Mouse (Mus musculus) myocyte (in vitro differentiated cells): ENCODE data around the gene Avpi1. TPM values are rescaled to one million over a fixed set of nuclear protein-coding genes. Genes with fewer than 3 reads are reported as not detected.

Experiments
- H3K27me3 ChIP-seq: one replicate; pipeline ENCODE4 v1.6.1; 2011; ENCODE audit not compliant: control insufficient read depth, insufficient read depth, insufficient read length
- H3K36me3 ChIP-seq: one replicate; pipeline ENCODE4 v1.6.1; 2011; ENCODE audit not compliant: control insufficient read depth, insufficient read depth
- H3K4me2 ChIP-seq: one replicate; pipeline ENCODE4 v1.6.1; 2011; ENCODE audit warnings: low read depth, control low read depth
- H3K4me3 ChIP-seq: one replicate; pipeline ENCODE4 v1.5.1; 2011; ENCODE audit warnings: mild to moderate bottlenecking, control low read depth, moderate library complexity
- H3K79me2 ChIP-seq: one replicate; pipeline ENCODE4 v1.6.1; 2011; ENCODE audit not compliant: control insufficient read depth, insufficient read depth
- H3ac ChIP-seq: one replicate; pipeline ENCODE4 v1.6.1; 2011; ENCODE audit not compliant: control insufficient read depth, insufficient read length
- CEBPB ChIP-seq: IDR thresholded peaks from 2 replicates; pipeline ENCODE4 v1.6.1; 2011; ENCODE audit warnings: mild to moderate bottlenecking, moderate library complexity; ENCODE audit not compliant: poor library complexity, insufficient read depth, severe bottlenecking
- E2F4 ChIP-seq: IDR thresholded peaks from one replicate; pipeline ENCODE4 v1.6.1; 2011; ENCODE audit warnings: mild to moderate bottlenecking, control low read depth, moderate library complexity; ENCODE audit not compliant: insufficient read depth
- MAX ChIP-seq: IDR thresholded peaks from one replicate; pipeline ENCODE4 v1.6.1; 2011; ENCODE audit warnings: low read depth, mild to moderate bottlenecking, control low read depth
- MYOD1 ChIP-seq, 3 experiments: IDR thresholded peaks; one replicate each; pipeline ENCODE4 v1.6.1; 2011; ENCODE audit warnings: control low read depth in 2 of 3, low read depth in 2 of 3, mild to moderate bottlenecking in 2 of 3, moderate library complexity in 1 of 3; ENCODE audit not compliant: insufficient read length in 2 of 3, control insufficient read depth in 1 of 3
- MYOG ChIP-seq, 3 experiments: IDR thresholded peaks; one replicate each; pipeline ENCODE4 v1.6.1; 2011; ENCODE audit warnings: control low read depth in 2 of 3, low read depth in 2 of 3, mild to moderate bottlenecking in 2 of 3; ENCODE audit not compliant: insufficient read length in 2 of 3, control insufficient read depth in 1 of 3, insufficient read depth in 1 of 3
- POLR2A ChIP-seq: IDR thresholded peaks from one replicate; pipeline ENCODE4 v1.6.1; 2011; ENCODE audit warnings: low read depth, mild to moderate bottlenecking, control low read depth, moderate library complexity; ENCODE audit not compliant: insufficient read length
- POLR2AphosphoS2 ChIP-seq: IDR thresholded peaks from one replicate; pipeline ENCODE4 v1.6.1; 2011; ENCODE audit warnings: low read depth, control low read depth; ENCODE audit not compliant: insufficient read length
- REST ChIP-seq: IDR thresholded peaks from one replicate; pipeline ENCODE4 v1.6.1; 2011; ENCODE audit warnings: mild to moderate bottlenecking, control low read depth, moderate library complexity; ENCODE audit not compliant: insufficient read depth, insufficient read length
- SRF ChIP-seq: IDR thresholded peaks from one replicate; pipeline ENCODE4 v1.6.1; 2011; ENCODE audit warnings: low read depth; ENCODE audit not compliant: control insufficient read depth, insufficient read length
- TCF12 ChIP-seq: IDR thresholded peaks from one replicate; pipeline ENCODE4 v1.6.1; 2011; ENCODE audit warnings: mild to moderate bottlenecking, control low read depth; ENCODE audit not compliant: poor library complexity, insufficient read depth, severe bottlenecking
- TCF3 ChIP-seq: IDR thresholded peaks from one replicate; pipeline ENCODE4 v1.6.1; 2011; ENCODE audit warnings: low read depth, control low read depth; ENCODE audit not compliant: insufficient read length
- USF1 ChIP-seq: IDR thresholded peaks from one replicate; pipeline ENCODE4 v1.6.1; 2011; ENCODE audit warnings: low read depth, mild to moderate bottlenecking, control low read depth, moderate library complexity
- polyA plus RNA-seq: library from polyadenylated mRNA; unstranded; fragments of >200 nt; fragmentation: generic; extraction: Trizol; gene quantifications from one replicate; pipeline ENCODE4 v1.2.1, GENCODE M21; 2012; ENCODE audit warnings: missing spikeins

Avpi1 gene
- polyA plus RNA-seq, 1 experiment: 128 TPM

DNA sequence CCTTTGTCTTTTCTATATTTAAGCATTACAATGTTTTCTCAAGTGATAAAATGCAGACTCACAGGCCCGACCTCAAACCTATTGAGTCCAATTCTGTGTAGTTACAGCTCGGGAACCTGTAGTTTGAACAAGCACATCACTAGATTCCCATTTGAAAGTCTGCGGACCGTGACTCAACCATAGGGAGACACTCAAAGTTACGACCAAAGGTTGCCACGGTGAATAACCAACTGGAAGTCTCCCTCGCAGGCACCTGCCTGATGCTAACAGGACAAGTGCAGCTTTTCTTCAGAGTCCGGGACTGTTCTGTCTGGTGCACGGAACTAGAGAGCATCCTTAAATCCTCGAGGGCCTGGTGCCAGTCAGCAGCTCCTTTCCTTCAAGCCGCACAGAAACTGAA is 48.4 kb downstream of the Avpi1 start:
- Histone ChIP-seq H3K4me2 (peak overlapping the region; percentile 91), H3K27me3 (no peaks in the 10 kb centered on the region), H3K4me3 (no peak overlapping the region), H3ac (no peak overlapping the region), H3K79me2 (no peaks in the 10 kb centered on the region), H3K36me3 (no peaks in the 10 kb centered on the region)
- TF ChIP-seq TCF12 (no peak), MYOG (IDR thresholded peaks at IDR 0.05; ENCODE audit: control insufficient read depth in 1 of 3, insufficient read depth in 1 of 3, insufficient read length in 2 of 3, low read depth in 2 of 3) (no peak), POLR2AphosphoS2 (no peak), REST (no peak), POLR2A (no peak), MAX (no peak), CEBPB (no peak), USF1 (no peak)

DNA sequence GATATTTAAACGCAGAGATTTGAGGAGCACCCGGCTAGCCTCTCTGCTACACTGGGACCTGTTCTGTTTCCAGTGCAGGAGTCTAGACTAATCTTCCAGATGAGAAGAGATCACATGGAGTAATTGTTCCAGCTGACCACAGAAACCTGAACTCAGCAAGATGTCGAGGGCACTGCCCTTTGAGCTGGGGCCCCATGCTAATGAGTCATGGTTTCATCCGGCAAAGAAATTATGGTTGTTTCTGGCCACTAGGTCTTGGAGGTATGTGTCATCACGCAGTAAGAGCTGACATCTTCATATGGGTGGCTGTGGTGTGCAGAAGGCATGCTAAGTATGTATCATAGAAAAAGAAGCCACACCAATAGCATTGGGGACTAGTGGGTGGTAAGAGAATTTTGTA is 48.9 kb downstream of the Avpi1 start:
- TF ChIP-seq POLR2AphosphoS2 (no peak), MAX (no peak), USF1 (peak; percentile 82), TCF3 (no peak), E2F4 (no peak), MYOG (IDR thresholded peaks at IDR 0.05; ENCODE audit: control insufficient read depth in 1 of 3, insufficient read depth in 1 of 3, insufficient read length in 2 of 3, low read depth in 2 of 3) (no peak), REST (no peak), SRF (no peak), MYOD1 (IDR thresholded peaks at IDR 0.05; ENCODE audit: control insufficient read depth in 1 of 3, insufficient read length in 2 of 3, low read depth in 2 of 3) (peak in 1 of 3 experiments; percentile 1), POLR2A (no peak), TCF12 (no peak), CEBPB (peak; percentile 64; the same call in 1 of the 2 replicates)
- Histone ChIP-seq H3K4me2 (peak overlapping the region; percentile 91), H3K36me3 (peaks cover 4% of the 10 kb centered on the region), H3K27me3 (no peaks in the 10 kb centered on the region), H3K79me2 (no peaks in the 10 kb centered on the region), H3ac (no peak overlapping the region), H3K4me3 (no peak overlapping the region)

DNA sequence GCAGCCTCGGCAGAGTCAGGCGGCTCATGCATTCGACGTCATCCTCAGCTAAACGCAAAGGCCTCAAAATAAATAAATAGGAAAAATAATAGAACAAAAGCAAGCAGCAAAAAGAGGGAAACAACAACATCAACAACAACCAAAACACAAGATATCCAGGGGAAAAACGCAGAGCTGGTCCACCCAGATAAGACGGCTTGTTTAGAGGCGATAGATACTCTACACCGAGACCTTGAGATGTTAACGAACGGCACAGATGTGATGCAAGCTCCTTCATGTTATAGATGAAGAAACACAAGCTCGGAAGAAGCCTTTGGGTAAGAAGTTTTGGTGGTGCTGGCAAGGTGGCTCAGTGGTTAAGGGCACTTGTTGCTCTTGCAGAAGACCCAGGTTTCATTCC is 49.9 kb downstream of the Avpi1 start:
- Histone ChIP-seq H3ac (no peak overlapping the region), H3K27me3 (no peaks in the 10 kb centered on the region), H3K4me3 (no peak overlapping the region), H3K79me2 (no peaks in the 10 kb centered on the region), H3K36me3 (peaks cover 4% of the 10 kb centered on the region), H3K4me2 (peak overlapping the region; percentile 91)
- TF ChIP-seq TCF3: no peak
- TF ChIP-seq MAX: no peak
- TF ChIP-seq TCF12: no peak
- no peak for TF ChIP-seq E2F4
- TF ChIP-seq SRF: no peak
- TF ChIP-seq POLR2A: no peak
- no peak for TF ChIP-seq MYOG (IDR thresholded peaks at IDR 0.05; ENCODE audit: control insufficient read depth in 1 of 3, insufficient read depth in 1 of 3, insufficient read length in 2 of 3, low read depth in 2 of 3)
- no peak for TF ChIP-seq POLR2AphosphoS2
- no peak for TF ChIP-seq USF1
- no peak for TF ChIP-seq CEBPB
- no peak for TF ChIP-seq MYOD1 (IDR thresholded peaks at IDR 0.05; ENCODE audit: control insufficient read depth in 1 of 3, insufficient read length in 2 of 3, low read depth in 2 of 3)
- TF ChIP-seq REST: no peak

DNA sequence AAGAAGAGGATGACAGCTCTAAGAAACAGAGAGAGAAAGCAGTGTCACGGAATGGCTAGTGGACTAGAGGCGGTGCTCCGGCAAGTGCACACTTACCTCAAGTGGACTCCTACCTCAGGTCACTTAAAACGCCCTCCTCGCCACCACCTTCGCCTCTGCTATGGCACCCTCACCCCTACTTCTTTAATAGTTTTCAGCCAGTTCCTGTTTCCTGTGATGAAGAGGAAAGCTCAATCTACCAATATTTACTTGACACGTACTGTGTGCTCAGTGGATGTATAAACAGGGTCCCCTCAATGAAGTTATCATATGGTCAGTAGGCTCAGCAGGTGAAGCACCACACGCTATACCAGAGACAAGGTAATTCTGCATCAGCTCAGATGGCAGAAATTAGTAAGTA is 50.3 kb downstream of the Avpi1 start:
- TF ChIP-seq SRF (no peak), E2F4 (no peak), USF1 (no peak), REST (no peak), MYOD1 (IDR thresholded peaks at IDR 0.05; ENCODE audit: control insufficient read depth in 1 of 3, insufficient read length in 2 of 3, low read depth in 2 of 3) (no peak), TCF3 (no peak), TCF12 (no peak), MAX (no peak), CEBPB (no peak), MYOG (IDR thresholded peaks at IDR 0.05; ENCODE audit: control insufficient read depth in 1 of 3, insufficient read depth in 1 of 3, insufficient read length in 2 of 3, low read depth in 2 of 3) (no peak), POLR2A (no peak)
- no peak overlapping the region for H3K4me3 ChIP-seq
- H3K79me2 ChIP-seq: no peaks in the 10 kb centered on the region
- no peak overlapping the region for H3ac ChIP-seq
- no peak overlapping the region for H3K4me2 ChIP-seq
- H3K36me3 ChIP-seq: peaks cover 4% of the 10 kb centered on the region
- H3K27me3 ChIP-seq: no peaks in the 10 kb centered on the region

DNA sequence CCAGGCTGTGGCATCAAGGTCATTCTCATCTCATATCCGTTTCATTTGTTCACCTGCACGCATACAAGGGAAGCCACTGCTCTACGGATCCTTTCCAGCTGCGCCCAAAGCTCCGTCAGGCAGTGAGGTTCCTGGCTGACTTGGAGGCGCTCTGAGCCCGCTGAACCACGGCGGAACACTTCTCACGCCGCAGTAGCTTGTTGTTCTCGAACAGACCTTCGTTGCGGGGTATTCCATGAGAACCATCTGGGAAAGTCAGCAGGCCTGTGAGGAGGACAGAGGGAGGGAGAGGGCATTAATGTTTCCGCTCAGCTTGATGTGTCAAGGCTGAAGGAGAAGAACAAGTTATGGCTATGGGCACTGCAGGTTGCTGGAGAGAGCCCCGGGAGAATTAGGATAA is 52.9 kb downstream of the Avpi1 start:
- H3K4me3 ChIP-seq: no peak overlapping the region
- no peak overlapping the region for H3ac ChIP-seq
- H3K36me3 ChIP-seq: peaks cover 4% of the 10 kb centered on the region
- H3K27me3 ChIP-seq: no peaks in the 10 kb centered on the region
- no peaks in the 10 kb centered on the region for H3K79me2 ChIP-seq
- TF ChIP-seq SRF (no peak), TCF12 (no peak), TCF3 (no peak), POLR2A (no peak), REST (no peak), POLR2AphosphoS2 (no peak), MYOG (IDR thresholded peaks at IDR 0.05; ENCODE audit: control insufficient read depth in 1 of 3, insufficient read depth in 1 of 3, insufficient read length in 2 of 3, low read depth in 2 of 3) (no peak), E2F4 (no peak), MAX (no peak), MYOD1 (IDR thresholded peaks at IDR 0.05; ENCODE audit: control insufficient read depth in 1 of 3, insufficient read length in 2 of 3, low read depth in 2 of 3) (no peak), CEBPB (no peak), USF1 (no peak)
- H3K4me2 ChIP-seq: no peak overlapping the region
